In the genomic region with DNA sequence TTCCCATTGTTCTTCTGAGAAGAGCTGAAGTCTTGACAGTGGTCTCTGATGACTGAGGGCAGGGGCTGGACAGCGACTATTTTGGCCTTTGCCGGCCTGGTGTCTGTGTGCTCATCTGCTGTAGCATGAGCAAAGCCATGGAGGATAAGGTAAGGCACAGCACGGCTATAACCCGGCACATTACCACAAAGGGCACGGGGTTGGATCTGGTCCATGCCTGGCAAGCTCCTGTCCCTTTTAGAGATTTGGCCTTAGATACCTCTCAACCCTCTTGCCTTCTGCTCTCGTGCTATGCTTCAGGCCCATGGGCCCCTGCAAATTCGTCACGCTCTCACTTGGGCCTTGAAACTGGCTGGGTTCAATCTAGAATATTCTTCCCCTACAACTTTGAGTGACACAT, we compare ENCODE assay signal across 13 mouse cellular contexts.
DNase-seq lines count a peak whose midpoint lies in the region; ATAC-seq lines count a peak whose summit lies in the region.
"Had no signal": no experiment of that assay in that cellular context is flagged by ENCODE, and none has a peak within 500 bp of the region (broad histone marks: within the 10 kb centered on the region; RNA-seq: fewer than 3 reads in every experiment).

No protein-coding gene starts in this region.

- H3K4me3 ChIP-seq in embryonic facial prominence, embryonic 10.5 days, result no peak overlapping the region
- H3K4me3 ChIP-seq: erythroblast, embryonic 14.5 days; heart, embryonic 13.5 days; kidney, embryonic 15.5 days; limb, embryonic 13.5 days; lung, embryonic 15.5 days had no signal

- peak; percentile 48 to 69 for DNase-seq in cerebellum, postnatal 25 days
- peak; percentile 11 for DNase-seq in gastrocnemius, postnatal 10 days
- no peak for DNase-seq in gastrocnemius, adult 18-20 months (ENCODE audit: low spot score)
- DNase-seq in left cerebral cortex, postnatal 4 days, result peak; percentile 34
- DNase-seq in left cerebral cortex, adult 9 months (ENCODE audit: low spot score in 2 of 2), result no peak
- DNase-seq in embryonic facial prominence, embryonic 10.5 days (ENCODE audit: low spot score), result no peak
- no peak for DNase-seq in lung, postnatal 10 days

- H3K4me1 ChIP-seq in embryonic facial prominence, embryonic 10.5 days, result peaks cover 14% of the 10 kb centered on the region
- H3K4me1 ChIP-seq: lung, embryonic 15.5 days had no signal

- H3K36me3 ChIP-seq in embryonic facial prominence, embryonic 10.5 days (replicated peaks), result no peaks in the 10 kb centered on the region
- H3K36me3 ChIP-seq: heart, embryonic 13.5 days; kidney, embryonic 15.5 days; limb, embryonic 13.5 days; lung, embryonic 15.5 days had no signal

- peaks cover 33% of the 10 kb centered on the region for H3K27me3 ChIP-seq in embryonic facial prominence, embryonic 10.5 days (replicated peaks; ENCODE audit: low read depth, poor library complexity, severe bottlenecking)
- H3K27me3 ChIP-seq: heart, embryonic 13.5 days; lung, embryonic 15.5 days had no signal

- intact Hi-C loops in left cerebral cortex, postnatal 4 days (cut with DNase I), result loop anchor here (10.0 kb wide), 2 partner anchors 150 to 1970 kb away; no protein-coding TSS in a partner anchor

- ATAC-seq in cerebellum, adult (ENCODE audit: insufficient number of reproducible peaks, low FRiP score, low TSS enrichment), result no peak

- H3K9me3 ChIP-seq in embryonic facial prominence, embryonic 10.5 days, result no peaks in the 10 kb centered on the region
- H3K9me3 ChIP-seq: heart, embryonic 13.5 days; kidney, embryonic 15.5 days; limb, embryonic 13.5 days; lung, embryonic 15.5 days had no signal

- peak overlapping the region; percentile 48 for H3K27ac ChIP-seq in embryonic facial prominence, embryonic 10.5 days (replicated peaks)
- H3K27ac ChIP-seq: heart, embryonic 13.5 days; kidney, embryonic 15.5 days; limb, embryonic 13.5 days; lung, embryonic 15.5 days had no signal

- 82% methylated on average over 8 of the region's 8 CpGs for WGBS in embryonic facial prominence, embryonic 10.5 days

Comparison
In these comparisons a context has a peak if more than half of its experiments do, and no peak if none do; other contexts are left out.
1. DNase-seq: peak in cerebellum, postnatal 25 days (2 of 2), gastrocnemius, postnatal 10 days (single experiment) and left cerebral cortex, postnatal 4 days (single experiment); none in gastrocnemius, adult 18-20 months (single experiment), left cerebral cortex, adult 9 months (0 of 2), embryonic facial prominence, embryonic 10.5 days (single experiment) and lung, postnatal 10 days (single experiment).